Mouse (Mus musculus) mesoderm, embryonic 11.5 days (tissue): ENCODE data around the gene Olfr923.
"Not testable (repeated sequence)": the region's sequence is repeated elsewhere in the genome, so short reads cannot be mapped to it uniquely, and the experiment has no call there.

Experiments used
- DNase-seq: peaks from one replicate; pipeline ENCODE4 v3.0.0-alpha.2; 2012; ENCODE audit warnings: low read depth, low spot score

The Olfr923 gene

GRCm38 (mm10) chr9:38826245-38826644, at the start of gene Olfr923:
Gene Olfr923 (plus strand): TSS chr9:38826545.
- no peak for DNase-seq

GRCm38 (mm10) chr9:38792689-38793088, 33.7 kb upstream of the Olfr923 start:
- no peak for DNase-seq

GRCm38 (mm10) chr9:38805696-38806095, 20.6 kb upstream of the Olfr923 start:
- DNase-seq = no peak

DNA sequence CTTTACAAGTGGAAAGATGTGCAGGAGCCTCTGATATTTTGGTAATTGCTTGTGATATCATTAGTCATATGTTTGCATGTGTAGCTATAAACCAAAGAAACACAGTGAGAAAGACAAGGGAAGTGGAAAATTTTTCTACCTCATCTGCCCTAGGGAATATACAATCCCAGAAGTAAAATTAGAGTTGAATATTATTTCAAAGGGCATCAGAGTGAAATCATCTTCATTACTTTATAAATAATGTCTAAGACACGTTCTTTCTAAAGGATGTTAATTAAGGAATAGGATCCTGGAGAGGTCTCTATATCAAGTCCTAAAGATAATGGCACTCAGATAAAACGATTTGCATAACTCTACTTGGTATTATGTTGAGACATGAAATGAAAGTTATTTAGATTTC, 12.0 kb upstream of the Olfr923 start, which contains the start of gene Olfr922:
Gene Olfr922, plus strand, starts transcription at position 301 of the 400 bp plus-strand sequence.
- no peak for DNase-seq

- DNase-seq = no peak
These were observed 10.8 kb upstream of the Olfr923 start for GRCm38 (mm10) chr9:38815458-38815986.

DNA sequence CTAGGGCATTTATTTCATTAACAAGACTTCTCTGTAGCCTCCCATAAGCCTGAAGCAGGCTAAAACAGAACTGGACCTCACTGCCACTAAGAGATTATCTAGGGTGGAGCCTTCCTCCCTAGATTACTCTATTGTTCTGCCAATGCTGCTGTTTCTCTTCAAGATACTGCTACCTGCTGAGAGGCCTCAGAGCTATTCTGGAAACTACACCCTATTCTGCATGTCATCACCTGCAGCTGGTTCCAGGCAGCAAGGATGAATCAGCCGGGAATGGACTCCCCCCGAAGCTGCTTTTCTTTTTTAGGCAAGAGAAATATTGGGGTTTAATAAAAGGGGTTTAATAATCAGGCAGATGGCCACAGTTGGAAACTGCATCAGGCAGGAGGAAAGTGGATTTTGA, 6.7 kb downstream of the Olfr923 start:
- DNase-seq = no peak

GRCm38 (mm10) chr9:38844149-38844548, 17.8 kb downstream of the Olfr923 start, which contains the start of gene Olfr924:
Gene Olfr924 (plus strand): TSS chr9:38844449.
- DNase-seq = no peak

DNA sequence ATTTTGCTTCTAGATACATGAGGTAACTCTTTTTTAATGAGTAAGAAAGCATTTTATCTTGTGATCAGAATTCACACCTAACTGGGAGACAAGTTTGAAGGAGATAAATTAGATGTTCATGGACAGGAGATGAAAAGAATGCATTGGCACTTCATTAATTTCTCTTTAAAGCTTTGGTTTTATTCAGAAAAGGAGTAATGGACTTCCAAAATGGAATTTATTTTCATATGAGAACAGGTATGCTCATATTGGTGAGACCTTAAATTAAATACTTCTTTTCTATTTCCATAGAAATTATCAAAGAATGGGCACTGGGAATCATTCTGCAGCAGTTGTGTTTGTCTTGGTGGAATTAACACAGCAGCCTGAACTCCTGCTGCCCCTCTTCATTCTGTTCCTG, 28.4 kb downstream of the Olfr923 start, which contains the start of gene Olfr26:
Gene Olfr26, plus strand, starts transcription at position 301 of the 400 bp plus-strand sequence.
- DNase-seq = no peak

DNA sequence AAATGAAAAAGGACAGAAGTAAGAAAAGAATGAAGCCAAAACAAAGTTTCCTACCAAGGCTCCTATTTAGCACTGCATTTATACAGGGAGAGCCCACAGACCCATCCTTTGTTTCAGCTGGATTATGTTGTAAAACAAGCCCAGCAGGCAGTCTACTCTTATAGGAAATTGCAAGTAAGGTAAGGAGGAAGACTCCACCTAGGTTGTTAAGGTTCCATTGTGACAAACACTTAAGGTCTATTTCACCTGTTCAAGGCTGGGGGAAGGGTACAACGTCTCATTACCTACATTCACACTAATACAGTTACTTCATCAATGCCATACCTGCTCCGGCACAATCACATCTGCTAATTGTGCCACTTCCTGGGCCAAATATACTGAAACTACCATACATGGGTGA, 48.5 kb downstream of the Olfr923 start:
- DNase-seq = not testable (repeated sequence)

DNA sequence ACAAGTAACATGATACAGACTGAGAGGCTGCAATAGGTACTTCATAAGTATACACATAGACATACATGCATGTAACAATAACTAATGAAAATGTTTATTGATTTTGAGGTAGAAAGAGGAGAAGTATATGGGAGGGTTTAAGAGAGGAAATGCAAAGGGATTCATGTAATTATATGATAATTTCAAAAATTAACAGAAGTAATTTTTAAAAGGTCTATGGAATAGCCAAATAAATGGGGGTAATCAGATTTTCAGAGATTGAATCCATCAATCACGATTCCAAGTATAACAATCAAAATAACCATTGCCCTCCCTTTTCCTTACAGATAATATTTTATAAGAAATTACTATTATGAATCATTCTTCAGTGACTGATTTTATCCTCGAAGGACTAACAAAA, 50.5 kb downstream of the Olfr923 start, which contains the start of gene Olfr926:
Gene Olfr926, plus strand, starts transcription at position 301 of the 400 bp plus-strand sequence.
- DNase-seq = no peak
